Mouse (Mus musculus): ENCODE data around the gene Fgf22. TPM values are rescaled to one million over a fixed set of nuclear protein-coding genes. Genes with fewer than 3 reads are reported as not detected.

The Fgf22 gene
- polyA plus RNA-seq, 1 experiment: 0.26 TPM

GRCm38 (mm10) chr10:79716254-79716987, 38.5 kb upstream of the Fgf22 start, which contains the start of gene Hcn2:
Gene Hcn2, plus strand, starts transcription at chr10:79716634.
- Histone ChIP-seq H3K4me3 (no peak within 1 kb of the TSS), H3K79me2 (ENCODE audit: control insufficient read depth, insufficient read depth) (no peaks in the 10 kb centered on the region), H3K4me2 (ENCODE audit: low read depth) (no peak within 1 kb of the TSS), H3ac (ENCODE audit: control insufficient read depth, insufficient read length) (no peak within 1 kb of the TSS), H3K36me3 (ENCODE audit: control insufficient read depth, insufficient read depth) (peaks cover 6% of the 10 kb centered on the region), H3K27me3 (ENCODE audit: control insufficient read depth, insufficient read depth, insufficient read length) (peaks cover 43% of the 10 kb centered on the region)
- no peak for TF ChIP-seq USF1 (IDR thresholded peaks at IDR 0.05; ENCODE audit: low read depth)
- TF ChIP-seq POLR2A (IDR thresholded peaks at IDR 0.05; ENCODE audit: insufficient read length, low read depth): no peak
- no peak for TF ChIP-seq TCF12 (IDR thresholded peaks at IDR 0.05; ENCODE audit: insufficient read depth, poor library complexity, severe bottlenecking)
- TF ChIP-seq POLR2AphosphoS2 (IDR thresholded peaks at IDR 0.05; ENCODE audit: insufficient read length, low read depth): no peak
- TF ChIP-seq SRF (IDR thresholded peaks at IDR 0.05; ENCODE audit: control insufficient read depth, insufficient read length, low read depth): no peak
- TF ChIP-seq TCF3 (IDR thresholded peaks at IDR 0.05; ENCODE audit: insufficient read length, low read depth): no peak
- no peak for TF ChIP-seq MAX (IDR thresholded peaks at IDR 0.05; ENCODE audit: low read depth)
- TF ChIP-seq MYOG (IDR thresholded peaks at IDR 0.05; ENCODE audit: control insufficient read depth in 1 of 3, insufficient read depth in 1 of 3, insufficient read length in 2 of 3, low read depth in 2 of 3): no peak
- no peak for TF ChIP-seq CEBPB (IDR thresholded peaks at IDR 0.05; ENCODE audit: insufficient read depth, poor library complexity, severe bottlenecking)
- no peak for TF ChIP-seq MYOD1 (IDR thresholded peaks at IDR 0.05; ENCODE audit: control insufficient read depth in 1 of 3, insufficient read length in 2 of 3, low read depth in 2 of 3)
- no peak for TF ChIP-seq REST (IDR thresholded peaks at IDR 0.05; ENCODE audit: insufficient read depth, insufficient read length)

DNA sequence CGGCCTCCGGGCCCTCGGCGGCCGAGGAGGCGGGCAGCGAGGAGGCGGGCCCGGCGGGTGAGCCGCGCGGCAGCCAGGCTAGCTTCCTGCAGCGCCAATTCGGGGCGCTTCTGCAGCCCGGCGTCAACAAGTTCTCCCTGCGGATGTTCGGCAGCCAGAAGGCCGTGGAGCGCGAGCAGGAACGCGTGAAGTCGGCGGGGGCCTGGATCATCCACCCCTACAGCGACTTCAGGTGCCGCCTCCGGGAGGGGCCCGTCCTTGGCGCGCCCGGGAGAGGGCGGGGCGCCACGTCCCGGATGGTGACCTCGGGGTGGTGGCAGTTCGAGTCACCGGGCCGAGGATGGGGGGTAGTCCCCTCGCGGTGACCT, 37.9 kb upstream of the Fgf22 start:
- H3K79me2 ChIP-seq (ENCODE audit: control insufficient read depth, insufficient read depth): no peaks in the 10 kb centered on the region
- H3K36me3 ChIP-seq (ENCODE audit: control insufficient read depth, insufficient read depth): peaks cover 2% of the 10 kb centered on the region
- no peak overlapping the region for H3K4me3 ChIP-seq
- no peak overlapping the region for H3ac ChIP-seq (ENCODE audit: control insufficient read depth, insufficient read length)
- H3K4me2 ChIP-seq (ENCODE audit: low read depth): no peak overlapping the region
- TF ChIP-seq REST (IDR thresholded peaks at IDR 0.05; ENCODE audit: insufficient read depth, insufficient read length) (no peak), SRF (IDR thresholded peaks at IDR 0.05; ENCODE audit: control insufficient read depth, insufficient read length, low read depth) (no peak), POLR2AphosphoS2 (IDR thresholded peaks at IDR 0.05; ENCODE audit: insufficient read length, low read depth) (no peak)
- H3K27me3 ChIP-seq (ENCODE audit: control insufficient read depth, insufficient read depth, insufficient read length): peaks cover 43% of the 10 kb centered on the region

DNA sequence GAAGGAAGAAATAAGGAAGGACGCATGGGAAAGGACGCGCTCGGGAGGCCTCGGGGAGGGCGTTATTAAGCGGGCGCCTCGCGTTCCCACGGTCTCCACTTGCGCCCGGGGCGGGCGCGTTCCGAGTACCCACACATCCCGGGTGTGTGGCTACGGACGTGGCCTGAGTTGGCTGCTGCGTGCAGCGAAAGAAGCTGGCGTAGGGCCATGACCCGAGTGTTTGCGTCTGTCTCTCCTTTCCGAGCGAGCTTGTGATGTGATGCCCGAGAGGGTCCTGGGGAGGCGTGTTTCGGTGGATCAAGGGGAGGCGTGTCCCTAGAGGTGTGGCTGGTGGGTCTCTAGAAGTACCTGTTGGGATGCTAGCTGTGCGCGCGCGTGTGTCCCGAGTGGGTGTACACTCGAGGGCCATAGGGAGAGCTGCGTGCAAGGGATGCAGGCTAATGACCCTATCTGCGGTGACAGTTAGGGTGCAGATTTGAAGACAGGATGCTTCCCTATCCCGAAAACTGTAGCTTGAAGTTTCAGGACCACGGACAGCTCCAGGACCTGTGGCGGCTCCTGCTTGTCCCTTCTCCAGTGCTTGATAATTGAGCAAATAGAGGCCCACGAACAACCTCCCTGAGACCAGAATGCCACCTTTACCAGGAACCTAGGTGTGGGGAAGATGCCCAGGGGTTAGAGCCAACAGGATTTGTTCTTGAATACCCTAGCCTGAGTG, 37.1 kb upstream of the Fgf22 start:
- no peaks in the 10 kb centered on the region for H3K36me3 ChIP-seq (ENCODE audit: control insufficient read depth, insufficient read depth)
- H3K79me2 ChIP-seq (ENCODE audit: control insufficient read depth, insufficient read depth): no peaks in the 10 kb centered on the region
- H3ac ChIP-seq (ENCODE audit: control insufficient read depth, insufficient read length): no peak overlapping the region
- H3K4me3 ChIP-seq: no peak overlapping the region
- peaks cover 43% of the 10 kb centered on the region for H3K27me3 ChIP-seq (ENCODE audit: control insufficient read depth, insufficient read depth, insufficient read length)
- no peak for TF ChIP-seq MYOD1 (IDR thresholded peaks at IDR 0.05; ENCODE audit: control insufficient read depth in 1 of 3, insufficient read length in 2 of 3, low read depth in 2 of 3)
- TF ChIP-seq REST (IDR thresholded peaks at IDR 0.05; ENCODE audit: insufficient read depth, insufficient read length): peak; percentile 85
- H3K4me2 ChIP-seq (ENCODE audit: low read depth): no peak overlapping the region

GRCm38 (mm10) chr10:79721089-79721488, 33.8 kb upstream of the Fgf22 start:
- H3K4me2 ChIP-seq (ENCODE audit: low read depth): no peak overlapping the region
- H3K79me2 ChIP-seq (ENCODE audit: control insufficient read depth, insufficient read depth): no peaks in the 10 kb centered on the region
- no peak overlapping the region for H3ac ChIP-seq (ENCODE audit: control insufficient read depth, insufficient read length)
- H3K27me3 ChIP-seq (ENCODE audit: control insufficient read depth, insufficient read depth, insufficient read length): peaks cover 42% of the 10 kb centered on the region
- no peaks in the 10 kb centered on the region for H3K36me3 ChIP-seq (ENCODE audit: control insufficient read depth, insufficient read depth)
- TF ChIP-seq MAX (IDR thresholded peaks at IDR 0.05; ENCODE audit: low read depth) (no peak), MYOD1 (IDR thresholded peaks at IDR 0.05; ENCODE audit: control insufficient read depth in 1 of 3, insufficient read length in 2 of 3, low read depth in 2 of 3) (peak in 1 of 3 experiments; percentile 84), TCF12 (IDR thresholded peaks at IDR 0.05; ENCODE audit: insufficient read depth, poor library complexity, severe bottlenecking) (peak; percentile 52), POLR2A (IDR thresholded peaks at IDR 0.05; ENCODE audit: insufficient read length, low read depth) (no peak), MYOG (IDR thresholded peaks at IDR 0.05; ENCODE audit: control insufficient read depth in 1 of 3, insufficient read depth in 1 of 3, insufficient read length in 2 of 3, low read depth in 2 of 3) (peak; percentile 44 to 82 (median 69)), SRF (IDR thresholded peaks at IDR 0.05; ENCODE audit: control insufficient read depth, insufficient read length, low read depth) (no peak)
- no peak overlapping the region for H3K4me3 ChIP-seq

- Histone ChIP-seq H3K27me3 (ENCODE audit: control insufficient read depth, insufficient read depth, insufficient read length) (peaks cover 22% of the 10 kb centered on the region), H3K36me3 (ENCODE audit: control insufficient read depth, insufficient read depth) (no peaks in the 10 kb centered on the region), H3ac (ENCODE audit: control insufficient read depth, insufficient read length) (no peak overlapping the region), H3K79me2 (ENCODE audit: control insufficient read depth, insufficient read depth) (no peaks in the 10 kb centered on the region), H3K4me3 (no peak overlapping the region), H3K4me2 (ENCODE audit: low read depth) (no peak overlapping the region)
- TF ChIP-seq MAX (IDR thresholded peaks at IDR 0.05; ENCODE audit: low read depth) (no peak), CEBPB (IDR thresholded peaks at IDR 0.05; ENCODE audit: insufficient read depth, poor library complexity, severe bottlenecking) (no peak), MYOG (IDR thresholded peaks at IDR 0.05; ENCODE audit: control insufficient read depth in 1 of 3, insufficient read depth in 1 of 3, insufficient read length in 2 of 3, low read depth in 2 of 3) (peak in 1 of 3 experiments; percentile 6), SRF (IDR thresholded peaks at IDR 0.05; ENCODE audit: control insufficient read depth, insufficient read length, low read depth) (no peak), MYOD1 (IDR thresholded peaks at IDR 0.05; ENCODE audit: control insufficient read depth in 1 of 3, insufficient read length in 2 of 3, low read depth in 2 of 3) (no peak)
Measured at GRCm38 (mm10) chr10:79723047-79723446, 31.8 kb upstream of the Fgf22 start.
